Mouse (Mus musculus): ENCODE measurements around the gene Plb1.

Plb1 gene

GRCm38 (mm10) chr5:32232474-32232873 lies at the start of gene Plb1:
TSS of gene Plb1 (plus strand) at chr5:32232708.
- DNase-seq (ENCODE audit: low spot score) = no peak

GRCm38 (mm10) chr5:32182885-32183629 lies 49.5 kb upstream of the Plb1 start:
- peak; percentile 78 for DNase-seq (ENCODE audit: low spot score)

GRCm38 (mm10) chr5:32187717-32188116 lies 44.8 kb upstream of the Plb1 start:
- DNase-seq (ENCODE audit: low spot score) = no peak

- DNase-seq (ENCODE audit: low spot score) = peak; percentile 58
These were observed 41.2 kb upstream of the Plb1 start for GRCm38 (mm10) chr5:32191259-32191658.

- DNase-seq (ENCODE audit: low spot score) = no peak
These were observed 40.3 kb upstream of the Plb1 start for GRCm38 (mm10) chr5:32192016-32192845.

- no peak for DNase-seq (ENCODE audit: low spot score)
These were observed 38.3 kb upstream of the Plb1 start for GRCm38 (mm10) chr5:32194236-32194635.

- DNase-seq (ENCODE audit: low spot score) = peak; percentile 56
These were observed 36.5 kb upstream of the Plb1 start for GRCm38 (mm10) chr5:32195857-32196609.

GRCm38 (mm10) chr5:32197698-32198097 lies 34.8 kb upstream of the Plb1 start:
- DNase-seq (ENCODE audit: low spot score) = peak; percentile 95

GRCm38 (mm10) chr5:32199136-32199535 lies 33.4 kb upstream of the Plb1 start:
- DNase-seq (ENCODE audit: low spot score) = no peak

- DNase-seq (ENCODE audit: low spot score) = no peak
These were observed 32.9 kb upstream of the Plb1 start for GRCm38 (mm10) chr5:32199594-32199993.

- no peak for DNase-seq (ENCODE audit: low spot score)
These were observed 27.9 kb upstream of the Plb1 start for GRCm38 (mm10) chr5:32204653-32205052.

- no peak for DNase-seq (ENCODE audit: low spot score)
These were observed 25.8 kb upstream of the Plb1 start for GRCm38 (mm10) chr5:32206726-32207125.

- no peak for DNase-seq (ENCODE audit: low spot score)
These were observed 24.0 kb upstream of the Plb1 start for GRCm38 (mm10) chr5:32208460-32208859.

GRCm38 (mm10) chr5:32211011-32211410 lies 21.5 kb upstream of the Plb1 start:
- DNase-seq (ENCODE audit: low spot score) = no peak

- DNase-seq (ENCODE audit: low spot score) = no peak
These were observed 18.8 kb upstream of the Plb1 start for GRCm38 (mm10) chr5:32213746-32214145.

GRCm38 (mm10) chr5:32215510-32215909 lies 17.0 kb upstream of the Plb1 start:
- peak; percentile 33 for DNase-seq (ENCODE audit: low spot score)

- DNase-seq (ENCODE audit: low spot score) = peak; percentile 46
These were observed 16.0 kb upstream of the Plb1 start for GRCm38 (mm10) chr5:32216465-32216864.

GRCm38 (mm10) chr5:32217477-32217876 lies 15.0 kb upstream of the Plb1 start:
- DNase-seq (ENCODE audit: low spot score) = no peak

GRCm38 (mm10) chr5:32230372-32230771 lies 2.1 kb upstream of the Plb1 start:
- DNase-seq (ENCODE audit: low spot score) = peak; percentile 17

- DNase-seq (ENCODE audit: low spot score) = no peak
These were observed 6.8 kb downstream of the Plb1 start for GRCm38 (mm10) chr5:32239337-32239736.

GRCm38 (mm10) chr5:32240741-32241140 lies 8.2 kb downstream of the Plb1 start:
- DNase-seq (ENCODE audit: low spot score) = no peak

GRCm38 (mm10) chr5:32243286-32243885 lies 10.9 kb downstream of the Plb1 start:
- DNase-seq (ENCODE audit: low spot score) = no peak
